Mouse (Mus musculus) kidney, adult 2 months (tissue): Measurements from ENCODE around the gene Galnt6. TPM values are rescaled to one million over a fixed set of nuclear protein-coding genes. Genes with fewer than 3 reads are reported as not detected.
"Not testable (repeated sequence)": the region's sequence is repeated elsewhere in the genome, so short reads cannot be mapped to it uniquely, and the experiment has no call there.

Experiments
- DNase-seq: peaks from one replicate; pipeline ENCODE4 v3.0.0; 2021
- H3K27ac ChIP-seq: fragments of 200-500 bp; 2 replicates; pipeline ENCODE4 v1.5.1; 2012; ENCODE audit warnings: low read depth, low read length, control low read depth, inconsistent platforms; ENCODE audit not compliant: insufficient read depth
- H3K27me3 ChIP-seq: fragments of 200-500 bp; replicated peaks from 2 replicates; pipeline ENCODE4 v1.6.1; 2012; ENCODE audit warnings: mild to moderate bottlenecking, moderate library complexity, low read length, inconsistent platforms; ENCODE audit not compliant: control insufficient read depth, insufficient read depth
- H3K36me3 ChIP-seq: fragments of 200-500 bp; 2 replicates; pipeline ENCODE4 v1.6.1; 2012; ENCODE audit warnings: mild to moderate bottlenecking, moderate library complexity, low read length, inconsistent platforms; ENCODE audit not compliant: control insufficient read depth, insufficient read depth
- H3K4me1 ChIP-seq: fragments of 200-500 bp; 2 replicates; pipeline ENCODE4 v1.6.1; 2011; ENCODE audit warnings: low read length; ENCODE audit not compliant: control insufficient read depth, insufficient read depth
- H3K4me3 ChIP-seq: fragments of 200-500 bp; 2 replicates; pipeline ENCODE4 v1.5.1; 2011; ENCODE audit warnings: mild to moderate bottlenecking, low read depth, low read length, control low read depth; ENCODE audit not compliant: insufficient read depth
- CTCF ChIP-seq: fragments of 200-500 bp; conservative IDR thresholded peaks from 2 replicates; pipeline ENCODE4 v1.5.1; 2011; ENCODE audit warnings: low read depth, mild to moderate bottlenecking, control low read depth, low read length, moderate library complexity, mixed read lengths; ENCODE audit not compliant: insufficient read depth, insufficient read length
- POLR2A ChIP-seq: fragments of 200-500 bp; IDR thresholded peaks from one replicate; pipeline ENCODE4 v1.6.1; 2011; ENCODE audit warnings: low read depth, low read length, control low read depth
- WGBS: fragments of 180-500 bp; shearing (Covaris S2); methylation state at CpG from one replicate; pipeline ENCODE4 v1.1.7; 2018; 5-methylcytosine and 5-hydroxymethylcytosine counted together
- polyA plus RNA-seq: library from polyadenylated mRNA; depleted of rRNA; stranded (reverse); fragments of >200 nt; gene quantifications from 2 replicates; pipeline ENCODE4 v1.2.3, GENCODE M21; 2012; rRNA removed

The Galnt6 gene
- 0.24 and 1.2 TPM in 2 replicates for polyA plus RNA-seq

DNA sequence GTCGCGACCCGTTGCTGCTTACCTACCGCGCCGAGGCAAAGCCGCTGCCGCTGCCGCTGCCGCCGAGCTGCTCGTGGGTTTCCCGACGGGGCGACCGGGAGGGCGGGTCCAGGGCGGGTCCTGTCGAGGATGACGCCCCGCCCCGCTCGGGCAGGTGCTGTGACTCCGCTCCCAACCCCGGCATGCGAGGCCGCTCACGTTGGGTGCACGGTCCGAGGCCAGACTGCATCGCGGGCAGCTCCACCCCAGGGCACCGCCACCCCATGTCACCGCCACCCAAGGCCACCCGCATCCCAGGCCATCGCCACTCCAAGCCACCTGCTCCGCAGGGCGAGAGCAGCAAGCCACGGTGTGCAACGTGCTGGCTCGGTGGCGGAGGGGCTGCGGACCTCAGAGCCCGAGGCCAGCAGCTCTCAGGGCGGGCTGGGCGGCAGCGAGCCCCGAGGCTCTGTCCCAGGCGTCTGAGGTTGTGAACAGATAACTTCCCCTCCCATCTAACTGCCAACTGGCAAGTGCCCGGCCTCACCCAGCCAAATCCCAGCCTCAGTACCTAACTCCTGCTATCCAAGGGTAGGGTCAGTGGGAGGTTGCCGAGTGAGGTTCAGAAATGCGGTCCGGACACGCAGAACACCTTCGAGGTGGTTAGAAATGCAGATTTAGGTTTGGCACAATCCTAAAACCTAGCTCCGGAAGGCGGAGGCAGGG, at the start of gene Galnt6:
Gene Galnt6 (minus strand): TSS at position 96 of the 705 bp plus-strand sequence.
- no peaks in the 10 kb centered on the region for H3K36me3 ChIP-seq
- TF ChIP-seq POLR2A (no peak), CTCF (no peak)
- 0 out of 2 replicates have a peak, but pooled peaks cover 2% of the 10 kb centered on the region for H3K27me3 ChIP-seq
- WGBS: 10% methylated on average over 57 of the region's 57 CpGs
- 0 out of 2 replicates have a peak within 1 kb of the TSS, but pooled peaks have one; percentile 3 for H3K4me3 ChIP-seq
- H3K4me1 ChIP-seq: no peaks in the 10 kb centered on the region
- no peak for DNase-seq
- H3K27ac ChIP-seq: no peak within 1 kb of the TSS

DNA sequence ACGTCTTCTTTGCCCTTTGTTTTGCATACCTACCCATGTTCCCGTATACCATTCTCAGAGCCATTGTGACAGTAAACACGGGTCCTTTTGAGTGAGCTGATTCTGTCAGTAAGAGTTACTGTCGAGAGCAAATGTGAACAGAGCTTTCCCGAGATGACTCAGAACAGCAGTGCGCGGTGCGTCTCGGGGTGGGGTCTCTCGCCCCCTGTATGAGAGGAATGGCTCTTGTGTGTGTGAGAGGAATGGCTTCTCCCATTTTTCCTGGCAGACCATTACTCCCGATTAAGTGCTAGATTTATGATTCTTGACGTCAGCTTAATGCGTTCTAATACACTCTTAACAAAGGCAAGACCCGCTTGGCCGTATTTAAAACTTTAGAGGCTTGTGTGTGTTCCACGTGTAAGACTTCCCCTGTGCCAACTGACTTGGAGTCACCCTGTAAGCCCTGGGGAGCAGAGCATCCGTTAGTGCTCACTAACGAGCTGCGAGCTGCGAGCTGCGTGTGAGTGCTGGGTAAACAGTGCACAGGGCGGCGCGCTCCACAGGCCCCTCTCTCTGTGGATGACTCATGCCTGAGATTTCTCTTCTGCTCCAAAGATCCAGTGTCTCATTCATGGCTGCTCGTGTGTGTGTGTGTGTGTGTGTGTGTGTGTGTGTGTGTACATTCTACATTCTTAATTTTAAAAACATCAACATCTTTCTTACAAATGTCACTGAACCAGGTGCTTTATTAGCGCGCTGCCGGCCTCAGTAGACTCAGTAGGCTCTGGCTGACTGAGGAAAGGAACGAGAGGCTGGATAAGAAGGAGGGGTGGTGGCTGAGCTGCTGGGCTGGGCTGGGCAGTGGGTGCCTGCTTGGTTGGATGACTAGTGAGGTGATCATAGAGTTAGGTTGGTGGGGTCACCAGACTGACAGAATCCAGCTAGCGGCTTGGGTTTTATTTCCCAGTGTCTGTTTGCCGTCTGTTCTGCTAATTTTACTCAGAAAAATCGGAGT, 48.1 kb upstream of the Galnt6 start:
- no peaks in the 10 kb centered on the region for H3K36me3 ChIP-seq
- TF ChIP-seq CTCF (no peak), POLR2A (no peak)
- no peak for DNase-seq
- H3K4me3 ChIP-seq: no peak overlapping the region
- 56% methylated on average over 32 of the region's 32 CpGs for WGBS
- H3K27me3 ChIP-seq: no peaks in the 10 kb centered on the region
- no peaks in the 10 kb centered on the region for H3K4me1 ChIP-seq
- no peak overlapping the region for H3K27ac ChIP-seq

DNA sequence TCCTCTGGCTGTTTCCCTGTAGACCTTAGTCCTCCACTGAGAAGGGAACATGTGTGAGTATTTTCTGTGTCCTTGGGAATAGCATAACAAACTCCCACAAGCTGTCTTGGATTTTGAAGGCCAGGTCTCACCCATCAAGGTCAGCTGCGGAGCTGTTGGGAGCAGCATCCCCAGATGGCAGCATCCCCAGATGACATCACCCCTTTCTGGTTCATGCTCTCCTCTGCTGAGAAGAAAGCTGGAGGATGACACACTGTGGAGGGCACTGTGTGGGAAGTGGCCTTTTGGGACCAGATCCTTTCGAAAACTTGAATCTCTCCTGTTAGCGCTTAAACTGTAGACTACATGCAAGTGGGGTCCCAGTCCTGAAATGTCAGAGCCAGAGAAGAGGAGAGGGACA, 47.2 kb upstream of the Galnt6 start:
- DNase-seq: no peak
- 98% methylated on average over 3 of the region's 3 CpGs for WGBS
- H3K4me3 ChIP-seq: no peak overlapping the region
- H3K27ac ChIP-seq: no peak overlapping the region
- H3K27me3 ChIP-seq: no peaks in the 10 kb centered on the region
- H3K36me3 ChIP-seq: no peaks in the 10 kb centered on the region
- TF ChIP-seq POLR2A (no peak), CTCF (no peak)
- no peaks in the 10 kb centered on the region for H3K4me1 ChIP-seq

DNA sequence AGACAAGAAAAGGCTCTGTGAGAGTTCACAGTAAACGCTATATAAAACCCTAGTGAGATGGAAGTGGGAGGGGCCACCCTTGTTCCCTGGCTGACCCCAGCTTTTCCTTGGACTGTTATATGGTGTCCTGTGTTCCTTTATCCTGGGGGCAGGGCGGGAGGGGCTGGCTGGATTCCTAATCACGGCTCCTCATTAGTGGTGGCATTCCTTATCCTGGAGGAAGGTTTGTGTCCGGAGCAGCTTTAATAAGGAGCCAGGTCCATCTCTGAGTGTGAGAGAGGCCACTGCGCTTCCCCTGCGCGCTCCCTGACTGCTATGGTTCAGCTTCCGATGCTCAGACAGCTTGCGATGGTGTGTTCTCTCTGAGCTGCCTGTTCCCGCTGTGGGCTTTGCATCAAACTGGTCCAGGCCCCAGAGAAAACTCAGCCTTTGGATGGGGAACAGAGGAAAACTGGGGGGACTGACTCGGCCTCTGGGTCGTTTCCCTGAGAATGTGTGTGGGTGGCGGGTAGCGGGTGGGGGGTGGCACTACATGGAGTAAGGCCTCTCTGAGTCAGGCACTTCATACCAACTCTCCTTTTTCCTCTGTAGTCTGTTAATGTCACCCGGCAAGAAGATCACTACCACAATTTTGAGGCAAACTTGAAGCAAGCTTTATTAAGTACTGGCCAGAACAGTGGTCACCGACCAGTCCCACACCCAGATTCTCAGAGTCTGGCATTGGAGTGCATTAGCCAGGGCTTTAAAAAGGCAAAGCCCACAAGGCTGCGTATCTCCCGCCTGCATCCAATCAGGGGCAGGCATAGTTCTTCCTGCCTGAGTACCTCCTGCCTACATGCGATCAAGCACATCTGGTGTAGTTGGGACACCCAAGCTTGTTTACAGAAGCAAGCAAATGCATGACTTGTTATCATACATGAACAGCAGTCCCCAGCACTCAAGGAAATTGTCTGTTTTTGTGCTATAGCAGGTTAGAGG, 46.3 kb upstream of the Galnt6 start:
- no peaks in the 10 kb centered on the region for H3K36me3 ChIP-seq
- WGBS: 63% methylated on average over 19 of the region's 19 CpGs

DNA sequence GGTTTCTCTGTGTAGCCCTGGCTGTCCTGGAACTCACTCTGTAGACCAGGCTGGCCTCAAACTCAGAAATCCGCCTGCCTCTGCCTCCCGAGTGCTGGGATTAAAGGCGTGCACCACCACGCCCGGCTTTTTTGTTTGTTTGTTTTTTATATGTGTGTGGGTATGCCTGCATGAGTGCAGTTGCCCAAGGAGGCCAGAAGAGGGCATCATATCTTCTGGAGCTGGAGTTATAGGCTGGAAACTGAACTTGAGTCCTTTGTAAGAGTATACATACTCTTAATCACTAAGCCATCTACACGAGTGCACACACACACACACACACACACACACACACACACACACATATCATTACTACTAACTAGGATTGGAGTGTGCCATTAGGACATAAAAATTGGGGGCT, 44.7 kb upstream of the Galnt6 start:
- not testable (repeated sequence) for H3K27me3 ChIP-seq, DNase-seq, H3K4me3 ChIP-seq, H3K4me1 ChIP-seq, H3K36me3 ChIP-seq, H3K27ac ChIP-seq
- 97% methylated on average over 6 of the region's 6 CpGs for WGBS

More for the DNA sequence above, 46.3 kb upstream of the Galnt6 start:
- TF ChIP-seq CTCF: no peak
- no peak for TF ChIP-seq POLR2A
- H3K4me3 ChIP-seq: no peak overlapping the region
- no peaks in the 10 kb centered on the region for H3K4me1 ChIP-seq
- no peak for DNase-seq
- no peaks in the 10 kb centered on the region for H3K27me3 ChIP-seq
- H3K27ac ChIP-seq: no peak overlapping the region

DNA sequence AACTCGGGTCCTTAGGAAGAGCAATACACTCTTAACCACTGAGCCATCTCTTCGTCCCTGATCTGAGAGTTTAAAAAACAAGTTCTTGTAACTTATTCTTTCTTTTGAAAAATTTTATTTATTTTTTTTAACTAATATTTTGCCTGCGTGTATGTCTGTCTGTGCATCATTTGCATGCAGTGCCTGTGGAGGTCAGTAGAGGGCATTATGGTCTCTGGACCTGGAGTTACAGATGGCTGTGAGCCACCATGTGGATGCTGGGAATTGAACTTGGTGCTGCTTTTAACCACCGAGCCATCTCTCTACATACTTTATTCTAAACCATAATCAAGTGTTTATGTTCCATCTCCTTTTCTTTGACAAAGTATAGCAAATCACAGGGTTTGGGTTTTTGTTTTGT, 43.5 kb upstream of the Galnt6 start:
- no peak overlapping the region for H3K4me3 ChIP-seq
- WGBS: 94% methylated on average over 4 of the region's 4 CpGs
- DNase-seq: no peak
- no peaks in the 10 kb centered on the region for H3K36me3 ChIP-seq
- TF ChIP-seq POLR2A: no peak
- 0 out of 2 replicates have a peak, but pooled peaks have one; percentile 20 for TF ChIP-seq CTCF
- no peaks in the 10 kb centered on the region for H3K27me3 ChIP-seq
- H3K4me1 ChIP-seq: no peaks in the 10 kb centered on the region
- no peak overlapping the region for H3K27ac ChIP-seq
